Mouse (Mus musculus): Measurements from ENCODE around the gene Elp5.
A peak's percentile ranks its signal among the peaks of the same experiment; 100 is the strongest.

The Elp5 gene

DNA sequence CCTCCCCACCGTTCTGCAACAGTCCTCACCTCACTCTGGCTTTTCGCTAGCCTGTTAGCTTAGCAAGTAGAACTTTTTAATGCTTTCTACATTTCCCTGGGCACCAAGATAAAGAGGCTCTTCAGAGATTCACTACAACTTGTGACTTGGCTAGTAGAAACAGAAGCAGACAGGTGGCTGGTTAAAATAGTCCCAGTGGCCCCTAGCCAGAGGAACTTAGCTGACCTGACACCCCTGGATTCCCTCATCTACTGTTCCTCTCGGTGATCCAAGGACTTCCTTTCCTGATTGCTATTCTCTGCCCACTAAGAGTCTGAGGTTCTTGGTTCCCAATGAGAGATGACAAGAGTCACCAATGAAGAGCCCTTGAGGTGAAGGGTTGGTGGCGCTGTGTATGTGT is 1.1 kb upstream of the Elp5 start:
- no peak for TF ChIP-seq GATA4 (IDR thresholded peaks at IDR 0.05; ENCODE audit: insufficient replicate concordance, low read length)

GRCm38 (mm10) chr11:69982877-69983276 is 560 bp upstream of the Elp5 start:
- TF ChIP-seq GATA4 (IDR thresholded peaks at IDR 0.05; ENCODE audit: insufficient replicate concordance, low read length): no peak

DNA sequence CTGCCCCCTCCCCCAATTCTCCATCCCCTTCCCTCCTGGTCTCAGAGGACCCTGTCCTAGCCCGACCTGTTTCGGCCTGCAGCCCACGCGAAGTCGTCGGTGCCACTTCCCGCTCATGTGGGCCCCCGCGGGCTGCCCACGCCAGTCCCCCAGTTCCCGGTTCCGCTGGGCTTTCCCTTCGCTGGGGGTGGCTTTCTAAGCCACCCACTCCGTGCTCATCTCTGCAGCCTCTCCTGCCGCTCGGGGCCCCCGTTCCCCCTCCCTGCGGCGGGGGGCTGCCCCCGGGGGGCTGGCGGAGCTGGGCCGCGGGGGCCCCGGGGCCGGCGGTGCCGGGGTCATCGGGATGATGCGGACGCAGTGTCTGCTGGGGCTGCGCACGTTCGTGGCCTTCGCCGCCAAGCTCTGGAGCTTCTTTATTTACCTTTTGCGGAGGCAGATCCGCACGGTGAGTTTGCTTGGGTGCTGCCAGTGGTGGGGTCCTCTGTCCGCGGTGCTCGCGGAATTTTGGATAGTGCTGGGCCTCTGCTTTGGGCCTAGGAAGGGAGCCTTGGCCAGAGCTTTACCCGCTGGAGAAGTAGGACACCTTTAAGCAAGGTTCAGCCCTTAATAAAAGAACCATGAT is 1.1 kb downstream of the Elp5 start, which contains the start of gene Ctdnep1:
Ctdnep1 (plus strand) TSS at position 16 of the 622 bp plus-strand sequence.
- no peak for TF ChIP-seq GATA4 (IDR thresholded peaks at IDR 0.05; ENCODE audit: insufficient replicate concordance, low read length)

GRCm38 (mm10) chr11:69980196-69981140 is 1.8 kb downstream of the Elp5 start:
- TF ChIP-seq GATA4 (IDR thresholded peaks at IDR 0.05; ENCODE audit: insufficient replicate concordance, low read length): peak; percentile 62; the same call in 1 of the 2 replicates

DNA sequence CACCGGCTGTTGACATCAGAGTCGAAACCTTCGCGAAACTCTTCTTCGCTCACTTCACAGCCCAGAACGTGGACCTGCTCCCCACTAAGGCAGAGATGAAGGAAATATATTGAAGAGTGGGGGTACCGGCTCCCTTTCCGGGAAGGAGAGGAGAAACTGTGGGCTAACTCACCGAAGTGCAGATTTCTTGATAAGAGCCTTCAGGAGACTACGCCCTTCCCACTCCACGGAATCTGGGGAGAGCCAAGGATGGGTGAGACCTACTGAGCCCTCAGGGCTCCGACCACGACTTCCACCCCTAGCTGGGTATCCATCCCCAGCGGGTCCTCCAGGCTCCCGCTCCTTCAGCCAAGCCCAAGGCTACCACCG is 2.5 kb downstream of the Elp5 start:
- no peak for TF ChIP-seq GATA4 (IDR thresholded peaks at IDR 0.05; ENCODE audit: insufficient replicate concordance, low read length)

DNA sequence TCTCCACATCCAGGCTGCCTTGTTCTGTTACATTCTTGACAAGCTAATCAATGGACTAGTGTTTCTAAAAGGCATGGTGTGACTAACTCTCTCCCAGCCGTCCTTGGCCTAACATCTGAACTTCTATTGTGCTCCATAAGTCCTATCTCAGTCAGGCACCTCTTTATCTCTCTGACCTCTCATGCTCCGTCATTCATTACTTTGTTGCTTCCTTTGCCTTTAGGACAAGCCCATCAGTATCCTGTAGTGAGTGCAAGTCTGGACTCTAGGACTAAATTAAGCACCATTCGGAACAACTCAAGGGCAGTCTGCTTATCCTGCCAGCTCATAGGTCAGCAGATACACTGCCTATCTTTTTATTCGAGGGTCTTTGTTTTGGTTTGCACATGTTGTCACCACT is 6.0 kb downstream of the Elp5 start:
- peak; percentile 99 for TF ChIP-seq GATA4 (IDR thresholded peaks at IDR 0.05; ENCODE audit: insufficient replicate concordance, low read length)

- no peak for TF ChIP-seq GATA4 (IDR thresholded peaks at IDR 0.05; ENCODE audit: insufficient replicate concordance, low read length)
Observed at GRCm38 (mm10) chr11:69974907-69975306, 7.4 kb downstream of the Elp5 start.

- TF ChIP-seq GATA4 (IDR thresholded peaks at IDR 0.05; ENCODE audit: insufficient replicate concordance, low read length): no peak
Observed at GRCm38 (mm10) chr11:69970775-69971174, 11.5 kb downstream of the Elp5 start.

DNA sequence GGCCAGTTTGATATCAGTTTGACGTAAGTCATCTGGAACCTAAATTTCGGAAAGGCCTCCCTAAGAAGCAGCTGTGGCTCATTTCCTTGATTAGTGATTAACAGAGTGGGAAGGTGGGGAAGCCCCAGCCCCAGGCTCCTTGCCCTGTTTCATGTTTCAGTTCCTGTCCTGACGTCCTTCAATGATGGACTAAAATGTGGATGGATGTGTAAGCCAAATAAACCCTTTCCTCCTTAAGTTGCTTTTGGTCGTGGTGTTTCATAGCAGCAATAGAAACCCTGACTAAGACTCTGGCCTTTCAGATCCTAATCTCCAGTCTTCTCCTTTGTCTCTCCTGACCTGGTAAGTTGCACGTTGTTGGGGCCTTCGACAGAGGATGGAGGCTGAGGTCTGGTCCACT is 12.1 kb downstream of the Elp5 start:
- no peak for TF ChIP-seq GATA4 (IDR thresholded peaks at IDR 0.05; ENCODE audit: insufficient replicate concordance, low read length)

- no peak for TF ChIP-seq GATA4 (IDR thresholded peaks at IDR 0.05; ENCODE audit: insufficient replicate concordance, low read length)
Observed at GRCm38 (mm10) chr11:69968793-69969192, 13.5 kb downstream of the Elp5 start.

GRCm38 (mm10) chr11:69966860-69967517 is 15.3 kb downstream of the Elp5 start:
- no peak for TF ChIP-seq GATA4 (IDR thresholded peaks at IDR 0.05; ENCODE audit: insufficient replicate concordance, low read length)

- no peak; the same call in 1 of the 2 replicates for TF ChIP-seq GATA4 (IDR thresholded peaks at IDR 0.05; ENCODE audit: insufficient replicate concordance, low read length)
Observed at GRCm38 (mm10) chr11:69966006-69966859, 16.1 kb downstream of the Elp5 start.

- TF ChIP-seq GATA4 (IDR thresholded peaks at IDR 0.05; ENCODE audit: insufficient replicate concordance, low read length): no peak
Observed at GRCm38 (mm10) chr11:69965271-69966005, 16.9 kb downstream of the Elp5 start.

DNA sequence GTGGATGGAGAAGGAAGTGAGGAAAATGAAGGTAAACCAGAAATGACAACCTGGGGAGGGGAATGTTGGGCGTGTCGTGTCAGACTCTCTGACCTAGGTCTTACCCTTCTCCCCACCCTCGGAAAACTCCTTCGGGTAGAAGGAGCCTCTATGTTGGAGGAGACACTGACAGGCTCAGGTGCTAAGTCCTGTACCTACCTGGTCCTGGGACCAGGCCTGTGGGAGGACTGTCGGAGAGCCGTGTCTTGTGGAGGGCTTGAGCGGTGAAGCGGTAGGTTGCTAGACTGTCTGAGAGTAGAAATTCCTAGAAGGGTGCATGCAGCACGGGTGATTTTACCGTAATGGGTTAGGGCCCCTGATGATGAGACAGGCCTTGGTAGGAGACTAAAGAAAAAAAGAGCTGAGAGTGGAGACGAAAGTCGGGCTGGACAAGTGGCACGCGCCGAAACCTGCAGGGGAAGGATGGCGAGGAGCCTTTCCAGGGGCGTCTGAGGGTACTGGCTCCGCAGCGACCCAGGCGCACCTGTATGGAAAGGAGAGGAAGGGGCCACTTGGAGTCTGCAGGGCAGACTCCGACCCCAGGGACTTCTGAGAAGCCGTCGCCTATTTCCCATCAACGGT is 17.6 kb downstream of the Elp5 start, which contains the start of gene Cldn7:
Cldn7 (plus strand) TSS at position 130 of the 621 bp plus-strand sequence.
- no peak for TF ChIP-seq GATA4 (IDR thresholded peaks at IDR 0.05; ENCODE audit: insufficient replicate concordance, low read length)
